Mouse (Mus musculus) hindbrain, postnatal 0 days (tissue): Measurements from ENCODE around the gene Gskip. TPM values are rescaled to one million over a fixed set of nuclear protein-coding genes. Genes with fewer than 3 reads are reported as not detected.

Source experiments
- ATAC-seq: fragments of 200-750 bp; cut with Nextera tagmentation; 2 replicates; pipeline ENCODE4 v1.8.0; 2017; ENCODE audit warnings: mild to moderate bottlenecking, moderate TSS enrichment, moderate library complexity
- DNase-seq: peaks from one replicate; pipeline ENCODE4 v3.0.0-alpha.2; 2015; ENCODE audit warnings: low spot score
- H3K27ac ChIP-seq: fragments of 300-500 bp; sonication (generic); 2 replicates; pipeline ENCODE4 v1.5.1; 2014; ENCODE audit warnings: mild to moderate bottlenecking
- H3K27me3 ChIP-seq: fragments of 300-500 bp; sonication (generic); 2 replicates; pipeline ENCODE4 v1.6.1; 2014; ENCODE audit warnings: low read length, mixed read lengths; ENCODE audit not compliant: insufficient read depth
- H3K36me3 ChIP-seq: fragments of 300-500 bp; sonication (generic); 2 replicates; pipeline ENCODE4 v1.6.1; 2014; ENCODE audit warnings: low read length, mixed read lengths; ENCODE audit not compliant: insufficient read depth
- H3K4me1 ChIP-seq: fragments of 300-500 bp; sonication (generic); 2 replicates; pipeline ENCODE4 v1.6.1; 2014; ENCODE audit warnings: antibody characterized with exemption, low read length, mixed read lengths; ENCODE audit not compliant: insufficient read depth
- H3K4me2 ChIP-seq: fragments of 300-500 bp; sonication (generic); 2 replicates; pipeline ENCODE4 v1.6.1; 2014; ENCODE audit warnings: low read depth, mild to moderate bottlenecking, low read length, moderate library complexity, mixed read lengths
- H3K4me3 ChIP-seq: fragments of 300-500 bp; sonication (generic); 2 replicates; pipeline ENCODE4 v1.5.1; 2014; ENCODE audit warnings: low read length
- H3K9ac ChIP-seq: fragments of 300-500 bp; sonication (generic); replicated peaks from 2 replicates; pipeline ENCODE4 v1.6.1; 2014; ENCODE audit warnings: mild to moderate bottlenecking, low read length, moderate library complexity, mixed read lengths
- H3K9me3 ChIP-seq: fragments of 300-500 bp; sonication (generic); 2 replicates; pipeline ENCODE4 v1.6.1; 2016; ENCODE audit warnings: low read length, mixed read lengths
- CTCF ChIP-seq: IDR thresholded peaks from 2 replicates; pipeline ENCODE4 v1.5.1; 2016; ENCODE audit warnings: antibody characterized with exemption, control low read depth, low read depth
- WGBS: fragments of 180-500 bp; shearing (Covaris S2); extraction: QIAGEN DNeasy Blood & Tissue Kit; methylation state at CpG from one replicate; pipeline ENCODE4 v1.1.7; 2014; 5-methylcytosine and 5-hydroxymethylcytosine counted together
- polyA plus RNA-seq: library from polyadenylated mRNA; unstranded; fragments of >200 nt; fragmentation: Nextera tagmentation; extraction: Ambion mirVana; gene quantifications from 2 replicates; pipeline ENCODE4 v1.2.1, GENCODE M21; 2015
- total RNA-seq: library from RNA; depleted of rRNA; stranded (reverse); fragments of >200 nt; gene quantifications from 2 replicates; pipeline ENCODE4 v1.2.3, GENCODE M21; 2014

Gskip gene
- total and polyA plus RNA-seq, 2 experiments from 2014 or later, result 12.1 to 19.8 TPM

DNA sequence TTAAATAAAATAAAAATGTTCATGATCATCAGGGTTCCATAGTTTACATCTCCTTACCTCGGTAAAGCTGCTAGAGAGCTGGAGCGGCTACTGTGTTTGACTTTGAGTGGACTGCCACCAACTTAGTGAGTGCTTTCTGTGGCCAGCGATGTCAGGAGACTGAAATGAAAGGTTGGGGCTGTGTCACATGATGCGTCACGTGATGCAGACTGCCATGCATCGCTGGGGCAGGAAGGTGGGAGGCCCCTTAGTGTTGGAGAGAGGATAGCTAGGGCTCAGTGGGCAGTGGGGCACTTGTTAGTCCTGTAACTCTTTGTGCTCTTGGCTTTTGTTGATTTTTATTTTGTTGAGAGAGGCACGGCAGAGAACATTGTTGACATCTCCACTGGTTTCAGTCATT is 11.2 kb downstream of the Gskip start:
- no peaks in the 10 kb centered on the region for H3K4me1 ChIP-seq
- no peaks in the 10 kb centered on the region for H3K27me3 ChIP-seq
- DNase-seq (no peak), ATAC-seq (no peak)
- H3K27ac ChIP-seq, result no peak overlapping the region
- H3K9ac ChIP-seq, result no peak overlapping the region
- no peak for TF ChIP-seq CTCF
- no peaks in the 10 kb centered on the region for H3K9me3 ChIP-seq
- H3K36me3 ChIP-seq, result peaks cover 6% of the 10 kb centered on the region
- no peak overlapping the region for H3K4me2 ChIP-seq
- no peak overlapping the region for H3K4me3 ChIP-seq
- WGBS, result 88% methylated on average over 7 of the region's 7 CpGs

- Histone ChIP-seq H3K27me3 (no peaks in the 10 kb centered on the region), H3K36me3 (peaks cover 16% of the 10 kb centered on the region; the same call in 1 of the 2 replicates), H3K27ac (no peak overlapping the region), H3K4me3 (no peak overlapping the region), H3K9me3 (no peaks in the 10 kb centered on the region), H3K4me2 (no peak overlapping the region), H3K4me1 (no peaks in the 10 kb centered on the region), H3K9ac (no peak overlapping the region)
- no peak for TF ChIP-seq CTCF
- WGBS, result 81% methylated on average over 8 of the region's 8 CpGs
- ATAC-seq (no peak), DNase-seq (no peak)
Observed at GRCm38 (mm10) chr12:105697104-105697780, 12.6 kb downstream of the Gskip start.

- Histone ChIP-seq H3K9me3 (no peaks in the 10 kb centered on the region), H3K36me3 (peaks cover 16% of the 10 kb centered on the region; the same call in 1 of the 2 replicates), H3K4me3 (no peak overlapping the region), H3K4me1 (no peaks in the 10 kb centered on the region), H3K27ac (no peak overlapping the region), H3K9ac (no peak overlapping the region), H3K4me2 (no peak overlapping the region), H3K27me3 (no peaks in the 10 kb centered on the region)
- ATAC-seq (no peak), DNase-seq (no peak)
- TF ChIP-seq CTCF, result no peak
- 92% methylated on average over 12 of the region's 12 CpGs for WGBS
Observed at GRCm38 (mm10) chr12:105700433-105700832, 15.8 kb downstream of the Gskip start.

DNA sequence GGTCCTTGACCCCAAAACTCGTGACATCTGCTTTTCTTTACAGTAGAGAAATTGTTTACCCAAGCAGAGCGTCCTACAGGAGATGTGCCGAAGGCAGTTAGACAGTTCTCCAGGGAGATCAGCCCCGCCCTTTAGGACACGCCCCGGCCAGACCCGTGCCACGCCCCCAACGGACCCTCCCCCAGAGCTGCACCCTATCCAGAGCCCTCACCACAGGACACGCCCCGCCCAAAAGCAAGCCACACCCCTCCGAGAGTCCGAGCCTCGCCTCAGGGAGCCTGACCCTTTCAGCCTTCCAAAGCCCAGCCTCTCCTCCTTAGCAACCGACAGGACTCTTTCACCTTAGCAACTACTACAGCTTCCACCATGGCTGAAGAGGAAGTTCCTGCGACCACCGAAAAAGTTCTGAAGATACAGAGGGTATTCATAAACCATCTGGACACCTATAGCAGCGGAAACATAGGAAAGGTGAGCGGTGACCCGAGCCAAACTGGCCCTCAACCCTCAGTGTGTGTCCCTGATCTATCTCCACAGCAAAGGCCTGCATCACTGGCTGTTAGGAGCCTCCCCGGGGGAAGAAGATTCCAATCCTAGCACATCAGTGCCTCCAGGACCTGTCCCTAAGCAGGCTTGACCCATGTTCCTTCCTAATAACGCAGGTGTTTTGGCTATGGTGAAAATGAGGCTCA is 21.3 kb downstream of the Gskip start, which contains the start of gene Ak7:
Gene Ak7 (plus strand): TSS at position 178 of the 689 bp plus-strand sequence.
- Histone ChIP-seq H3K4me3 (no peak within 1 kb of the TSS), H3K27ac (no peak within 1 kb of the TSS), H3K9me3 (no peaks in the 10 kb centered on the region), H3K36me3 (peaks cover 9% of the 10 kb centered on the region; the same call in 1 of the 2 replicates), H3K27me3 (no peaks in the 10 kb centered on the region), H3K4me2 (peak within 1 kb of the TSS; percentile 25; the same call in 1 of the 2 replicates), H3K9ac (no peak within 1 kb of the TSS), H3K4me1 (no peaks in the 10 kb centered on the region)
- DNase-seq (peak; percentile 48), ATAC-seq (peak; percentile 76; the same call in 1 of the 2 replicates)
- WGBS, result 15% methylated on average over 22 of the region's 22 CpGs
- no peak for TF ChIP-seq CTCF

- WGBS, result 67% methylated on average over 17 of the region's 17 CpGs
- DNase-seq, result peak; percentile 19
Observed at GRCm38 (mm10) chr12:105718616-105719015, 34.0 kb downstream of the Gskip start.

GRCm38 (mm10) chr12:105720196-105720595 is 35.6 kb downstream of the Gskip start:
- H3K4me3 ChIP-seq, result no peak overlapping the region
- DNase-seq, result no peak
- no peak for ATAC-seq
- no peak overlapping the region for H3K9ac ChIP-seq
- no peak for TF ChIP-seq CTCF
- H3K4me1 ChIP-seq, result peaks cover 6% of the 10 kb centered on the region; the same call in 1 of the 2 replicates
- H3K36me3 ChIP-seq, result no peaks in the 10 kb centered on the region
- H3K4me2 ChIP-seq, result no peak overlapping the region
- H3K9me3 ChIP-seq, result no peaks in the 10 kb centered on the region
- 62% methylated on average over 3 of the region's 3 CpGs for WGBS
- no peaks in the 10 kb centered on the region for H3K27me3 ChIP-seq
- no peak overlapping the region for H3K27ac ChIP-seq

More at GRCm38 (mm10) chr12:105718616-105719015, 34.0 kb downstream of the Gskip start:
- TF ChIP-seq CTCF, result no peak
- H3K36me3 ChIP-seq, result no peaks in the 10 kb centered on the region
- H3K4me1 ChIP-seq, result peaks cover 6% of the 10 kb centered on the region; the same call in 1 of the 2 replicates
- no peak overlapping the region for H3K9ac ChIP-seq
- no peaks in the 10 kb centered on the region for H3K27me3 ChIP-seq
- no peak for ATAC-seq
- no peaks in the 10 kb centered on the region for H3K9me3 ChIP-seq
- no peak overlapping the region for H3K4me2 ChIP-seq
- H3K27ac ChIP-seq, result no peak overlapping the region
- no peak overlapping the region for H3K4me3 ChIP-seq
